Mouse (Mus musculus): ENCODE results near the gene Fat1. TPM values are rescaled to one million over a fixed set of nuclear protein-coding genes. Genes with fewer than 3 reads are reported as not detected.

Fat1 gene
- polyA plus RNA-seq, 1 experiment from 2014 or later: 21.3 TPM

GRCm38 (mm10) chr8:45038350-45038749, 103.1 kb downstream of the Fat1 start:
- Histone ChIP-seq H3K36me3 (peaks cover 95% of the 10 kb centered on the region), H3K4me2 (no peak overlapping the region), H3K4me1 (replicated peaks) (no peaks in the 10 kb centered on the region), H3K4me3 (no peak overlapping the region), H3K9me3 (replicated peaks) (no peaks in the 10 kb centered on the region), H3K27ac (ENCODE audit: poor library complexity, severe bottlenecking) (no peak overlapping the region), H3K9ac (no peak overlapping the region), H3K27me3 (replicated peaks) (no peaks in the 10 kb centered on the region)
- no peak for ATAC-seq (ENCODE audit: insufficient number of reproducible peaks, low FRiP score)
- WGBS: 75% methylated on average over 13 of the region's 15 CpGs

DNA sequence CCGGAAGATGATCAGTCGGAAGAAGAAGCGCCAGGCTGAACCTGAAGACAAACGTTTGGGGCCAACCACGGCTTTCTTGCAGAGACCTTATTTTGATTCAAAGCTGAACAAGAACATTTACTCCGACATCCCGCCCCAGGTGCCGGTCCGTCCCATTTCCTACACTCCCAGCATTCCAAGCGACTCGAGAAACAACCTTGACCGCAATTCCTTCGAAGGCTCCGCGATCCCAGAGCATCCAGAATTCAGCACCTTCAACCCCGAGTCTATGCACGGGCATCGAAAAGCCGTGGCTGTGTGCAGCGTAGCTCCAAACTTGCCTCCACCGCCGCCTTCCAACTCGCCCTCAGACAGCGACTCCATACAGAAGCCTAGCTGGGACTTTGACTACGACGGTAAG, 108.9 kb downstream of the Fat1 start:
- no peak for ATAC-seq (ENCODE audit: insufficient number of reproducible peaks, low FRiP score)

DNA sequence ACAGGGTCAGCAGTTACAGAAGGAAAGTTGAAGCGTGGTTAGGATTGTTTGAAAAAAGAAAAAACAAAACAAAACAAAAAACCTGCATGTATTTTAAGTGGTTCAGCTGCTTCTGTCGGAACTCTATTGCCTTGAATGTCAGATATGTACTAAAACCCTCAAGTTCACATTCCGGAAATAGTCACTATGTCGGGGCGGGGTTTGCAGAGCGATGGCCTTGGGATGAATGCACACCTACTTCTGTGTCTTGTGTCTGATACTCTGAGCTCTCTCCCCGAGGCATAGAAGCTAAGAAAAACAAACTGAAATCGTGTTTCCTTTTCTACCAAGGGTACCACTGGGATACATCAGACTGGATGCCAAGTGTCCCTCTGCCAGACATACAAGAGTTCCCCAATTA, 115.2 kb downstream of the Fat1 start:
- Histone ChIP-seq H3K27ac (ENCODE audit: poor library complexity, severe bottlenecking) (no peak overlapping the region), H3K4me1 (replicated peaks) (0 out of 2 replicates have a peak, but pooled peaks cover 4% of the 10 kb centered on the region), H3K9ac (no peak overlapping the region), H3K36me3 (peaks cover 74% of the 10 kb centered on the region), H3K27me3 (replicated peaks) (no peaks in the 10 kb centered on the region), H3K4me3 (no peak overlapping the region), H3K9me3 (replicated peaks) (0 out of 2 replicates have a peak, but pooled peaks cover 2% of the 10 kb centered on the region), H3K4me2 (no peak overlapping the region)
- WGBS: 74% methylated on average over 8 of the region's 8 CpGs
- ATAC-seq (ENCODE audit: insufficient number of reproducible peaks, low FRiP score): no peak

More for the DNA sequence above, 108.9 kb downstream of the Fat1 start:
- WGBS: 93% methylated on average over 26 of the region's 26 CpGs
- no peak overlapping the region for H3K27ac ChIP-seq (ENCODE audit: poor library complexity, severe bottlenecking)
- H3K9ac ChIP-seq: no peak overlapping the region
- H3K36me3 ChIP-seq: peaks cover 80% of the 10 kb centered on the region
- 0 out of 2 replicates have a peak, but pooled peaks cover 4% of the 10 kb centered on the region for H3K4me1 ChIP-seq (replicated peaks)
- H3K4me3 ChIP-seq: no peak overlapping the region
- no peaks in the 10 kb centered on the region for H3K9me3 ChIP-seq (replicated peaks)
- H3K27me3 ChIP-seq (replicated peaks): no peaks in the 10 kb centered on the region
- H3K4me2 ChIP-seq: no peak overlapping the region

- Histone ChIP-seq H3K36me3 (peaks cover 77% of the 10 kb centered on the region), H3K27ac (ENCODE audit: poor library complexity, severe bottlenecking) (no peak overlapping the region), H3K4me2 (no peak overlapping the region), H3K27me3 (replicated peaks) (no peaks in the 10 kb centered on the region), H3K9ac (no peak overlapping the region), H3K9me3 (replicated peaks) (0 out of 2 replicates have a peak, but pooled peaks cover 5% of the 10 kb centered on the region), H3K4me3 (no peak overlapping the region), H3K4me1 (replicated peaks) (0 out of 2 replicates have a peak, but pooled peaks cover 4% of the 10 kb centered on the region)
- WGBS: 91% methylated on average over 30 of the region's 30 CpGs
- ATAC-seq (ENCODE audit: insufficient number of reproducible peaks, low FRiP score): no peak
Measured at GRCm38 (mm10) chr8:45051236-45051635, 116.0 kb downstream of the Fat1 start.

DNA sequence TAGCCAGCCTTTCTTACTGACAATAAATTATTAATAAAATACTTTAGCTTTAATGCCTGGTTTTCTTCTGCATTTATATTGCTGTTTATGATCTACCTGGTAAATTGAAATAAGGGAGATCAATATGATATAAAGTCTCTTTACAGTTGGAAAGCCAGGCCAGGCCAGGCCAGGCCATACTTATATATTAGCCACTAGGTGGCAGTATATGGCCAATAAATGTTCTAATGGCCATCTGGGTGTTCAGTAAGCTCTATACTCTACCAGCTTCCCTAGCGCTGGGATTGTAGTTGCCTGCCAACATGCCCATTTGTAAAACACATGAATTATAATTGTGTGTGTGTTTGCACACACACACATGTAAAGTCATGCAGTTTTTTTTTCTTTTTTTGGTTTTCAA, 117.0 kb downstream of the Fat1 start:
- WGBS: 80% methylated on average over 1 of the region's 1 CpGs
- H3K36me3 ChIP-seq: peaks cover 69% of the 10 kb centered on the region
- no peaks in the 10 kb centered on the region for H3K27me3 ChIP-seq (replicated peaks)
- H3K27ac ChIP-seq (ENCODE audit: poor library complexity, severe bottlenecking): no peak overlapping the region
- 0 out of 2 replicates have a peak, but pooled peaks have one; percentile 55 for ATAC-seq (ENCODE audit: insufficient number of reproducible peaks, low FRiP score)
- H3K9ac ChIP-seq: no peak overlapping the region
- no peak overlapping the region for H3K4me3 ChIP-seq
- no peaks in the 10 kb centered on the region for H3K4me1 ChIP-seq (replicated peaks)
- H3K4me2 ChIP-seq: no peak overlapping the region
- H3K9me3 ChIP-seq (replicated peaks): 0 out of 2 replicates have a peak, but pooled peaks cover 5% of the 10 kb centered on the region

GRCm38 (mm10) chr8:45052618-45053017, 117.4 kb downstream of the Fat1 start:
- 75% methylated on average over 9 of the region's 9 CpGs for WGBS
- no peak for ATAC-seq (ENCODE audit: insufficient number of reproducible peaks, low FRiP score)
- no peak overlapping the region for H3K4me3 ChIP-seq
- 0 out of 2 replicates have a peak, but pooled peaks cover 5% of the 10 kb centered on the region for H3K9me3 ChIP-seq (replicated peaks)
- no peak overlapping the region for H3K4me2 ChIP-seq
- H3K27ac ChIP-seq (ENCODE audit: poor library complexity, severe bottlenecking): no peak overlapping the region
- H3K9ac ChIP-seq: no peak overlapping the region
- no peaks in the 10 kb centered on the region for H3K27me3 ChIP-seq (replicated peaks)
- peaks cover 66% of the 10 kb centered on the region for H3K36me3 ChIP-seq
- no peaks in the 10 kb centered on the region for H3K4me1 ChIP-seq (replicated peaks)

- Histone ChIP-seq H3K4me3 (no peak overlapping the region), H3K27me3 (replicated peaks) (no peaks in the 10 kb centered on the region), H3K9me3 (replicated peaks) (0 out of 2 replicates have a peak, but pooled peaks cover 5% of the 10 kb centered on the region), H3K9ac (no peak overlapping the region), H3K4me2 (no peak overlapping the region), H3K36me3 (peaks cover 50% of the 10 kb centered on the region), H3K4me1 (replicated peaks) (no peaks in the 10 kb centered on the region), H3K27ac (ENCODE audit: poor library complexity, severe bottlenecking) (no peak overlapping the region)
- ATAC-seq (ENCODE audit: insufficient number of reproducible peaks, low FRiP score): no peak
- 94% methylated on average over 3 of the region's 3 CpGs for WGBS
Measured at GRCm38 (mm10) chr8:45055500-45055899, 120.3 kb downstream of the Fat1 start.

DNA sequence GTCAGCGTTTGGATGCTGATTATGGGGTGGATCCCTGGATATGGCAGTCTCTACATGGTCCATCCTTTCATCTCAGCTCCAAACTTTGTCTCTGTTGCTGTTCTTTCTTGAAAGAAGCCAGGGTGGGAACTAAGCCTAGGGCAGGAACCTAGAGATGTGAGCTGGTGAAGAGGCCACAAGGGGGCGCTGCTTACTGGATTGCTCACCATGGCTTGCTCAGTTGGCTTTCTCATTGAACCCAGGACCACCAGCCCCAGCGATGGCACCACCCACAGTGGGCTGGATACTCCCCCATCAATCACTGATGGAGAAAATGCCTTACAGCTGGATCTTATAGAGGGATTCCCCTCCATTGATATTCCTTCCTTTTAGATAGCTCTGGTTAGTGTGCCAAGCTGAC, 121.6 kb downstream of the Fat1 start:
- Histone ChIP-seq H3K36me3 (peaks cover 38% of the 10 kb centered on the region), H3K27me3 (replicated peaks) (no peaks in the 10 kb centered on the region), H3K9ac (no peak overlapping the region), H3K4me2 (no peak overlapping the region), H3K4me1 (replicated peaks) (no peaks in the 10 kb centered on the region), H3K27ac (ENCODE audit: poor library complexity, severe bottlenecking) (no peak overlapping the region), H3K4me3 (no peak overlapping the region), H3K9me3 (replicated peaks) (0 out of 2 replicates have a peak, but pooled peaks cover 5% of the 10 kb centered on the region)
- no peak for ATAC-seq (ENCODE audit: insufficient number of reproducible peaks, low FRiP score)
- WGBS: 31% methylated on average over 3 of the region's 3 CpGs

GRCm38 (mm10) chr8:45060083-45060482, 124.8 kb downstream of the Fat1 start:
- 88% methylated on average over 2 of the region's 2 CpGs for WGBS
- 0 out of 2 replicates have a peak, but pooled peaks cover 5% of the 10 kb centered on the region for H3K9me3 ChIP-seq (replicated peaks)
- H3K4me3 ChIP-seq: no peak overlapping the region
- no peak overlapping the region for H3K4me2 ChIP-seq
- H3K9ac ChIP-seq: no peak overlapping the region
- H3K27ac ChIP-seq (ENCODE audit: poor library complexity, severe bottlenecking): no peak overlapping the region
- peaks cover 14% of the 10 kb centered on the region for H3K4me1 ChIP-seq (replicated peaks)
- no peak for ATAC-seq (ENCODE audit: insufficient number of reproducible peaks, low FRiP score)
- H3K36me3 ChIP-seq: peaks cover 9% of the 10 kb centered on the region
- H3K27me3 ChIP-seq (replicated peaks): no peaks in the 10 kb centered on the region

- WGBS: 86% methylated on average over 11 of the region's 11 CpGs
- Histone ChIP-seq H3K27me3 (replicated peaks) (no peaks in the 10 kb centered on the region), H3K4me3 (no peak overlapping the region), H3K9ac (no peak overlapping the region), H3K36me3 (no peaks in the 10 kb centered on the region), H3K4me2 (no peak overlapping the region), H3K27ac (ENCODE audit: poor library complexity, severe bottlenecking) (no peak overlapping the region), H3K9me3 (replicated peaks) (no peaks in the 10 kb centered on the region), H3K4me1 (replicated peaks) (peaks cover 14% of the 10 kb centered on the region)
- no peak for ATAC-seq (ENCODE audit: insufficient number of reproducible peaks, low FRiP score)
Measured at GRCm38 (mm10) chr8:45062311-45062710, 127.1 kb downstream of the Fat1 start.

GRCm38 (mm10) chr8:45062982-45063924, 128.0 kb downstream of the Fat1 start:
- no peak for ATAC-seq (ENCODE audit: insufficient number of reproducible peaks, low FRiP score)
- Histone ChIP-seq H3K9me3 (replicated peaks) (no peaks in the 10 kb centered on the region), H3K9ac (no peak overlapping the region), H3K4me2 (no peak overlapping the region), H3K4me1 (replicated peaks) (peaks cover 14% of the 10 kb centered on the region), H3K27ac (ENCODE audit: poor library complexity, severe bottlenecking) (no peak overlapping the region), H3K4me3 (no peak overlapping the region), H3K36me3 (no peaks in the 10 kb centered on the region), H3K27me3 (replicated peaks) (no peaks in the 10 kb centered on the region)
- 72% methylated on average over 25 of the region's 25 CpGs for WGBS

Data from heart, embryonic 12.5 days (tissue).